Mouse (Mus musculus) colon, adult 2 months (tissue): Measurements from ENCODE around the gene Fkbp2. TPM values are rescaled to one million over a fixed set of nuclear protein-coding genes. Genes with fewer than 3 reads are reported as not detected.

Source experiments
- polyA plus RNA-seq: library from polyadenylated mRNA; depleted of rRNA; stranded (reverse); fragments of >200 nt; gene quantifications from 2 replicates; pipeline ENCODE4 v1.2.3, GENCODE M21; 2012; rRNA removed

The Fkbp2 gene
- 58.5 and 60.7 TPM in 2 replicates for polyA plus RNA-seq

GRCm38 (mm10) chr19:6980381-6981093 lies at the start of gene Fkbp2:
TSS of gene Fkbp2 (minus strand) at chr19:6980501.

GRCm38 (mm10) chr19:7019191-7019590 lies 38.9 kb upstream of the Fkbp2 start, which contains the start of gene Fermt3:
TSS of gene Fermt3 (minus strand) at chr19:7019469.

GRCm38 (mm10) chr19:6996006-6996405 lies 15.7 kb upstream of the Fkbp2 start, which contains the start of the genes Nudt22 and Trpt1:
TSS of gene Nudt22 (minus strand) at chr19:6996117.
TSS of gene Trpt1 (plus strand) at chr19:6996131.

DNA sequence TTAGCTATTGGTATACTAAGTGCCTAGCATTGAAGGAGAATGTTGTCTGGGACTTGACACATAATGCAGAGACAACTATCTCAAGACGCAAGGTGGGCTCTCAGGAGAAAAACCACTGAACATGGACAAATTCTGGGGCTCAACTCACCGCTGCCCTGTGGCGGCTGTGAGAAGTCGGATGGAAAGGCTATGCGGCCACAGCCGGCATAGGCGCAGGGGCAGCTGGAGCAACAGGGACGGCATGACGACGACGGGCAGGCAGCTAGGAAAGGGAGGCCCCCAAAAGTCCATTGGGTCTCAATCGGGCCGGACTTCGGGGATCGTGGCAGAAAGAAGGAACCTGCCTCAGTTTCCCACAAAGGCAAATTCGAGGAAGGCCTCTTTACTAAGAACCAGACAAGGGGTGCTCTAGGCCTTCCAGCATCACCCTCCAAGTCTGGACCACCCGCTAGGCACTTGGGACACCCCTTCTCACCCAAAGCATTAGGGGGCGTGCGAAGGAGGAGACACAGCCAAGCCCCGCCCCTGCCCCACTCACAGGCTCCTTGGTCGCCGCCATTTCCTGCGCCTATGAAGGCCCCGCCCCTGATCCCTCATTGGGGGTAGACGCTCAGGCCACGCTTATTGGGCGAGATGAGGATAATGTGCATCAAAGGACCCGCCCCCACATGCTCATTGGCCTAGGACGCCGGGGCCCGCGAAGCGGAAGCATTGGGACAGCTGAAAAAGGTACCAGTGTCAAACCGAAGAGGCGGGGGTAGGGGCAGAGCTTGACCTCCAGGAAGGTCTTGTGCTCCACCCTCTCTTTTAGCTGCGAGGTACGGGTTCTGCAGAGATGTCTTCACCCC lies 11.9 kb upstream of the Fkbp2 start, which contains the start of gene Dnajc4:
Dnajc4 (minus strand) TSS at position 562 of the 848 bp plus-strand sequence.

GRCm38 (mm10) chr19:6987061-6987903 lies 7.0 kb upstream of the Fkbp2 start, which contains the start of gene Vegfb:
TSS of gene Vegfb (minus strand) at chr19:6987651.

GRCm38 (mm10) chr19:6975537-6976521 lies 4.5 kb downstream of the Fkbp2 start, which contains the start of gene Plcb3:
TSS of gene Plcb3 (minus strand) at chr19:6976470.

DNA sequence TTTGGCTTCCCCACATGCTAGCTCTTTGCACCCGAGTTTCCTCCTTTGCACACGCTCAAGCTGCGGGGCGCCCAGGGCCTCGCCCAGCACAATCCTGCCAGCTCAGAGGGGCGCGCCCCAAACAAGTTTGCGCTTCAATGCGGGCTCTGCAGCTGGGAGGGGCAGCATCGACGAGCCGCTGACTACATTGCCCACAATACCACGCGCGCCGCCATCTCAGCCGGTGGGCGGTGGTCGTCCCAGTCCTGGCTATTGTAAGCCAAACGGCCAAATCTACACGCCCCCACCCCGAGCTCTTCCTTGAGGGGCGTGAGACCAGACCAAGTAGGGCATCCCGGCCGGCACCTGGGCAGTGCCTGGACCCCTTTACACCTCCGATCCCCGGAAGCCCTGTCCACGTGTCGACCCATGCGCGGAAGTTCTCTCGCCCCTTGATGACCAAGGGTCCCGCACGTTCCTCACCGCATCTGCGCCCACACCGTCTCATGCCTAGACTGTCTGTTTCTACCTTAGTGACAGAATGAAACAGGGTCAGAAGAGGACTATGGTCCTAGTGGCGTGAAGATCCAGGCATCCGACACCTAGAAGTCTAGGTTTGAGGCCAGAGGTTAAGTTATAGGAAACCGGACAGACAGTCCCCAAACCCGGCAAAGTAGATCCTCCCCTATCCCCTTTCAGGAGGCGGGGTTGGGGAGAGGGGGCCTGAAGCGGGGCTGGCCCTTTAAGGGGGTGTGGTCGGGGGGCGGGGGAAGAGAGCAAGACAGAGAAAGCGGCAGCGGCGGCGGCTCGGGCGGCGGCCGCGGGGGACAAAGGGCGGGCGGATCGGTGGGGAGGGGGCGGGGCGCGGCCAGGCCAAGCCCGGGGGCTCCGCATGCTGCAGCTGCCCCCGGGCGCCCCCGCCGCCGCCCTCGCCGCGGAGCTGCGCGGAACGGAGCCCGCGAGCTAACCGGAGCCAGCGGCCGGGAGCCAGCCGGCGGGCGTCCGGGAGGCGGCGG lies 5.8 kb downstream of the Fkbp2 start, which contains the start of gene Ppp1r14b:
Ppp1r14b (plus strand) TSS at position 758 of the 995 bp plus-strand sequence.

DNA sequence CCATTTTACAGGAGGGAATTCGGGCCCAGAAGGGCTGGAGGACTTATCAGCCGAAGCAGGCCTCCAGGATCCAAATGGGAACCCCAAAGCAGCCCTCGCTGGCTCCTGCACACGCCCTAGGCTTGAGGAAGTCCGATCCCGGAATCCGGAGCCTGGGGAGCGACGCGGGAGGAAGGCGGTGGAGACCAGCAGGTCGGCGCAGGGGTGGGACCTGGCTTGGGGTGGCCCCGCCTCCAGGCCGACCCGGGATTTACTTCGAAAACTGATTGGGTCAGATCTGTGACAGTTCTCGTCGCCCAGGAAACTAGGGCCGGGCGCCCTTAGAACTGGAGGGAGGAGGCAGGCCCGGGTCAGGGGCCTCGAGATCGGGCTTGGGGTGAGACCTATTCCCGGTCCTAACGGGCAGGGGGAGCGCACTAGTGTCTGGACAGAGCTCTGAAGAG lies 38.0 kb downstream of the Fkbp2 start, which contains the start of gene Gpr137:
Gpr137 (minus strand) TSS at position 232 of the 443 bp plus-strand sequence.

DNA sequence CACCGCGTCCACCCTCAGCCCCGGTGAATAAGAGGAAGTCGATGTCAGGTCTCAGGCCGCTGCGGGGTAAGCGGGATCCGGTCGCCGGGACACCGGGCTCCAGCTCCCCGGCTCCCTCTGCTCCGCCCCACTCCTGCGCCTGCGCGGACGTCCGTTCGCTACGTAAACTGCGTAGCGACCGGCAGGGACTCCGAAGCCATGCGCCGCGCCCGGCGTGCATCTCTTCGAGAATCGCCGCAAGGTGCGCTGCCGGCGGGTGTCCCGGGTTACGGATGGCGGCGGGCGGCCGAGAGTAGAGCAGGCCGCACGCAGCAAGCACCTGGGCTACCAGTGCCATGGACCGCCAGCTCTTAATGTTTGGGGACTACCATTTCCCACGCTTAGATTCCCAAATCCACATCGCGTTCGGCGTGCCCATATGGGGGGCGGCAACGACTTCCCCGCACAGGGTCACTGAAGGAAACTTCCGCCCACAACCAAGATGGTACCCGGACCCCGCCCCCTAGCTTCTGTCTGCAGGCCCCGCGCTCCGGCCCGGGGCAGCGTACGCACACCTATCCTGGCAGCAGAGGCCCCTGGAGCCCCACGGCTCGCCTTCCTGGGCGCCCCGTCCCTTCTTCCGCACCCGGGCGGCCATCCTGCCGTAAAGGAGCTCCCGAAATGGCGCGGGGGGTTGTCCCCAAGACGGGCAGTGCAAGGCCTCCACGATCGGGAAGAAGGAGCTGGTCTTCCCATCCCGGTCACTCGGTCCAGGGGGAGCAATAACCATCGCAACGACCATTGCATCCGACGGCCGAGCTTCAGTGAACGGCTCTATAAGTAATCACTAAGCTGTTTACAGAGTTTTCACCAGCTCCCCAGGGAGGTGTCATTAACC lies 38.7 kb downstream of the Fkbp2 start, which contains the start of gene Bad:
Bad (plus strand) TSS at position 490 of the 877 bp plus-strand sequence.

GRCm38 (mm10) chr19:6934195-6934977 lies 45.9 kb downstream of the Fkbp2 start, which contains the start of gene Kcnk4:
TSS of gene Kcnk4 (minus strand) at chr19:6934515.

Other genes with a start within 250 kb of the Fkbp2 start
- 39.1 and 51.7 TPM in 2 replicates for gene Rps6ka4, start 139.9 kb downstream of the Fkbp2 start, polyA plus RNA-seq
- gene Ccdc88b, start 122.3 kb downstream of the Fkbp2 start, polyA plus RNA-seq = 10.2 and 12.4 TPM in 2 replicates
- 75.3 and 86.1 TPM in 2 replicates for gene Trmt112, start 70.8 kb downstream of the Fkbp2 start, polyA plus RNA-seq
- 163 and 170 TPM in 2 replicates for gene Prdx5, start 70.4 kb downstream of the Fkbp2 start, polyA plus RNA-seq
- gene Esrra, start 58.7 kb downstream of the Fkbp2 start, polyA plus RNA-seq = 242 and 258 TPM in 2 replicates
- 0.42 TPM in 1 of 2 replicates, not detected in the other for gene Catsperz, start 55.1 kb downstream of the Fkbp2 start, polyA plus RNA-seq
- 0.08 TPM in 1 of 2 replicates, not detected in the other for gene Kcnk4, start 46.0 kb downstream of the Fkbp2 start, polyA plus RNA-seq
- 119 and 145 TPM in 2 replicates for gene Bad, start 38.6 kb downstream of the Fkbp2 start, polyA plus RNA-seq
- 103 and 166 TPM in 2 replicates for gene Gpr137, start 38.0 kb downstream of the Fkbp2 start, polyA plus RNA-seq
- 159 and 169 TPM in 2 replicates for gene Ppp1r14b, start 5.5 kb downstream of the Fkbp2 start, polyA plus RNA-seq
- gene Plcb3, start 4.0 kb downstream of the Fkbp2 start, polyA plus RNA-seq = 335 and 360 TPM in 2 replicates
- 40.7 and 51.0 TPM in 2 replicates for gene Vegfb, start 7.2 kb upstream of the Fkbp2 start, polyA plus RNA-seq
- 61.9 and 65.0 TPM in 2 replicates for gene Dnajc4, start 12.1 kb upstream of the Fkbp2 start, polyA plus RNA-seq
- 90.8 and 103 TPM in 2 replicates for gene Nudt22, start 15.6 kb upstream of the Fkbp2 start, polyA plus RNA-seq
- 18.5 and 19.6 TPM in 2 replicates for gene Trpt1, start 15.6 kb upstream of the Fkbp2 start, polyA plus RNA-seq
- 14.6 and 15.7 TPM in 2 replicates for gene Fermt3, start 39.0 kb upstream of the Fkbp2 start, polyA plus RNA-seq
- gene Stip1, start 59.5 kb upstream of the Fkbp2 start, polyA plus RNA-seq = 24.6 and 30.5 TPM in 2 replicates
- 61.6 and 63.0 TPM in 2 replicates for gene Macrod1, start 76.3 kb upstream of the Fkbp2 start, polyA plus RNA-seq
- 0.71 and 0.73 TPM in 2 replicates for gene Flrt1, start 125.2 kb upstream of the Fkbp2 start, polyA plus RNA-seq
- gene Otub1, start 225.8 kb upstream of the Fkbp2 start, polyA plus RNA-seq = 108 and 134 TPM in 2 replicates
- gene Cox8a, start 237.1 kb upstream of the Fkbp2 start, polyA plus RNA-seq = 3,278 and 6,426 TPM in 2 replicates